Mouse (Mus musculus): ENCODE results near the gene Kirrel.
"Not testable (repeated sequence)": the region's sequence is repeated elsewhere in the genome, so short reads cannot be mapped to it uniquely, and the experiment has no call there.

Kirrel gene

GRCm38 (mm10) chr3:87131694-87132347, 42.7 kb downstream of the Kirrel start:
- no peak for DNase-seq

- no peak for DNase-seq
Measured at GRCm38 (mm10) chr3:87130933-87131332, 43.6 kb downstream of the Kirrel start.

- peak in 1 of 2 experiments; percentile 53 for DNase-seq
Measured at GRCm38 (mm10) chr3:87123795-87124194, 50.8 kb downstream of the Kirrel start.

GRCm38 (mm10) chr3:87118214-87118613, 56.3 kb downstream of the Kirrel start:
- DNase-seq = no peak

- DNase-seq = peak in 1 of 2 experiments; percentile 18
Measured at GRCm38 (mm10) chr3:87117632-87118031, 56.9 kb downstream of the Kirrel start.

- no peak for DNase-seq
Measured at GRCm38 (mm10) chr3:87115726-87116540, 58.6 kb downstream of the Kirrel start.

GRCm38 (mm10) chr3:87115271-87115670, 59.3 kb downstream of the Kirrel start:
- DNase-seq = no peak

GRCm38 (mm10) chr3:87114801-87115200, 59.7 kb downstream of the Kirrel start:
- DNase-seq = peak; percentile 34 to 66

GRCm38 (mm10) chr3:87113881-87114280, 60.7 kb downstream of the Kirrel start:
- not testable (repeated sequence) for DNase-seq

- DNase-seq = no peak
Measured at GRCm38 (mm10) chr3:87112264-87112663, 62.3 kb downstream of the Kirrel start.

- no peak for DNase-seq
Measured at GRCm38 (mm10) chr3:87104856-87105255, 69.7 kb downstream of the Kirrel start.

GRCm38 (mm10) chr3:87102346-87102745, 72.2 kb downstream of the Kirrel start:
- DNase-seq = no peak

GRCm38 (mm10) chr3:87100911-87101310, 73.6 kb downstream of the Kirrel start:
- DNase-seq = no peak

- no peak for DNase-seq
Measured at GRCm38 (mm10) chr3:87097969-87098946, 76.3 kb downstream of the Kirrel start.

- no peak for DNase-seq
Measured at GRCm38 (mm10) chr3:87097205-87097604, 77.3 kb downstream of the Kirrel start.

GRCm38 (mm10) chr3:87093718-87094117, 80.8 kb downstream of the Kirrel start:
- DNase-seq = no peak

GRCm38 (mm10) chr3:87089694-87090565, 84.6 kb downstream of the Kirrel start:
- peak in 1 of 2 experiments; percentile 73 for DNase-seq

GRCm38 (mm10) chr3:87087146-87087545, 87.4 kb downstream of the Kirrel start:
- DNase-seq = peak in 1 of 2 experiments; percentile 25

- DNase-seq = peak; percentile 58 to 71
Measured at GRCm38 (mm10) chr3:87082235-87082634, 92.3 kb downstream of the Kirrel start.

GRCm38 (mm10) chr3:87079751-87080150, 94.8 kb downstream of the Kirrel start:
- DNase-seq = no peak

- no peak for DNase-seq
Measured at GRCm38 (mm10) chr3:87079301-87079700, 95.2 kb downstream of the Kirrel start.

- no peak for DNase-seq
Measured at GRCm38 (mm10) chr3:87077681-87078080, 96.9 kb downstream of the Kirrel start.

Measured in kidney, postnatal 25 days (tissue).